Mouse (Mus musculus) cerebellum, adult 9-11 months (tissue): ENCODE results near the gene Cacng7.

ENCODE experiments used
- DNase-seq: peaks from one replicate; pipeline ENCODE4 v3.0.0; 2022

Gene Cacng7

DNA sequence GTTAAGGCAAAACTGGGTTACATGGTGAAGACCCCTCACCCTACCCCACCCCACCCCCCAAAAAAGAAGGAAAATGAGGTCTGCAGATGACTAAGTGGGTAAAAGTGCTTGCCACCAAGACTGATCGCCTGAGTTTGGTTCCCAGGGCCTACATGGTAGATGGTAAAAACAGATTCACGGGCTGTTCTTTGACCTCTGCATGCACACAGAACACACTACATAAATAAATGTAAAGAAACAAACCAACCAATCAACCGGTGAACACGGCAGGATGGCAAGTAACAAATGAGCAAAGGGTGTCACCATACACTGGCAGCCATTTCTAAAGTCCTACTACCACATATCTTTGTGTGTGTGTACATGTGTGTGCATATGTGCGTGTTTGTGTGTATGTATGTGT lies 15.6 kb downstream of the Cacng7 start:
- DNase-seq, result no peak

DNA sequence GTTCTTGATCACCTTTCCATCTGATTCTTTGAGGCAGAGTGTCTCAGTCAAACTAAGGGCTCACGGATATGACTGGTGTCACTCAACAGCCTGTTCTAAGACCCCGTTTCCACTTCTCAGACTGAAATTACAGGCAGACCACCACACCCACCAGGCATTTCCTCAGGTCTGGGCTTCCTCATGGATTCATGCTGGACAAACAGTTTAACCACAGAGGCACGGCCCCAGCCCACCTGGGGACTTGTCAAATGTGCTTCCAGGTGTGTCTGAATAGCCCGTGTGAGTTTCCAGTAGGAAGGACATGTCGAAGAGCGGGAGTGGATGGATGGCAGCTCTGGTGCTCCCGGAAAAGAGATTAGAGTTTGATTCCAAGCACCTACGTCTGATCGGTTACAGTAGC lies 17.0 kb downstream of the Cacng7 start:
- no peak for DNase-seq

- DNase-seq, result no peak
These were observed 18.8 kb downstream of the Cacng7 start for GRCm38 (mm10) chr7:3351536-3351935.

DNA sequence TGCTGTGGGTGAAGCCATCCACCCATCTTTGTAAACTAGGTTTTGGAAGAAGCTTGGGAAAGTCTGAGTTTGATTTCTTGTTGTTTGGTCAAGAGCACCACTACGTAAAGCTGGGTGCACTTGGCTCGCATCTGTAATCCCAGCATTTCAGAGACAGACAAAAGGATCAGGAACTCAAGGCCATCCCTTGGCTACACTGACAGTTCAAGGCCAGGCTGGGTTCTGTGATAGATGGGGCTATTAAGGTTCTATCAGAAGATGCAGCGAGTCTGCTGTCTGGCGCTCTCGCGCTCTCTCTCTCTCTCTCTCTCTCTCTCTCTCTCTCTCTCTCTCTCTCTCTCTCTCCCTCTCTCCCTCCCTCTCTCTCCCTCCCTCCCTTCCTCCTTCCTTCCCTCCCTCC lies 22.1 kb downstream of the Cacng7 start:
- no peak for DNase-seq

- DNase-seq, result no peak
These were observed 27.9 kb downstream of the Cacng7 start for GRCm38 (mm10) chr7:3360678-3361077.

DNA sequence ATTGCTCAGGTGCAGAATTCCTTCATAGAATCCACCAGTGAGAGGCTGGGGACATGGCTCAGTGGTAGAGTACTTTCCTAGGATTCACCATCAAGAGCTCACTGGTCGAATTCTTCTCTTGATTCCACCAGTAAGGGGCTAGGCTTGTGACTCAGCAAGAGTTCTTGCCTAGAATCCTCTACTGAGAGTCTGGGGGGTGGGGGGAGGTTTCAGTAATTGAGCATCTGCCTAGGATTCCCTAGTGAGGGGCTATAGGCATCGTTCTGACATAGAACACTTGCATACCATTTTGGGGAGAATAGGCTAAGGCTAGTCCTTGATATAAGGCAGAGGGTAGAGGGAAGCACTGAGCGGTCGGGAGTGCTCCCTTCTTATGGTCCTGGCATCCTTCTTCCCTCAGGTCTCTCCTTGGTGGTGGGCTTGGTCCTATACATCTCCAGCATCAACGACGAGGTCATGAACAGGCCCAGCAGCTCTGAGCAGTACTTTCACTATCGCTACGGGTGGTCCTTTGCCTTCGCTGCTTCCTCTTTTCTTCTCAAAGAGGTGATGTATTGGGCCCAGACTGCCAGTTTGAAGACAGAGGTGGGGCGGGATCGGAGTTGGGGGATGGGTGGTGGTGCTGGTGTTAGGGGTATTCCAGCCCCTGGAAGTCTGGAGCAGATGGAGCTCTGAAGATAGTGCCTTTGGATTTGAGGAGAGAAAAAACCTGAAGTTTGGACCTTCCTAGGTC lies 33.0 kb downstream of the Cacng7 start:
- no peak for DNase-seq

DNA sequence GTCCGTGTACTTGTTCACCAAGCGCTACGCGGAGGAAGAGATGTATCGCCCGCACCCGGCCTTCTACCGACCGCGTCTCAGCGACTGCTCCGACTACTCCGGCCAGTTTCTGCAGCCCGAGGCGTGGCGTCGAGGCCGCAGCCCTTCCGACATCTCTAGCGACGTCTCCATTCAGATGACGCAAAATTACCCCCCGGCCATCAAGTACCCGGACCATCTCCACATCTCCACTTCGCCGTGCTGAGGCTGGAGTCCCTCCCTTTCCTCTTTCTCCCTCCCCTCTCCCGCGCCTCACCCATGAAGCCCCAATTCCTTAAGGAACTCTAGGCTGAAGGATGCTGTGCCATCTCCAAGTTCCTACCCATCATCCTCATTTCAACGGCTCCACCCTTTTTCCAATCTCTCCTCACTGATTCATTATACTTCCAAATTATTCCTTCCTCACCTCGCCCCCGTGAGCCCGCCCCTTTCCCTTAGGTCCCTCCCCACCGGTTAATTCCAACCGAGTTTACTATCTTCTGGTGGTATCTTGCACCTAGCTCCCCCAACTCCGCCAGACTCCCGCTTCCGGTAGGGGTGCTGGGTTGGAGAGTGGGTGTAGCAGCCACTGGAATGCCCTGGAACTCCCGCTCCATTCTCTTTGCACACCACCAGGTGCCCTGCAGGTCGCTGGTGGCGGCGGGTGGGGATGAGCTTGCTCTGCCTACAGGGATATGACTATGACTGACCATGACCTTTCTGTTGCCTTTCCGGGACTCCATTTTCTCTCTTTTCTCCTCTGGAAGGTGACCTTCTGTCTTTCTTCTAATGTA lies 34.2 kb downstream of the Cacng7 start:
- no peak for DNase-seq

DNA sequence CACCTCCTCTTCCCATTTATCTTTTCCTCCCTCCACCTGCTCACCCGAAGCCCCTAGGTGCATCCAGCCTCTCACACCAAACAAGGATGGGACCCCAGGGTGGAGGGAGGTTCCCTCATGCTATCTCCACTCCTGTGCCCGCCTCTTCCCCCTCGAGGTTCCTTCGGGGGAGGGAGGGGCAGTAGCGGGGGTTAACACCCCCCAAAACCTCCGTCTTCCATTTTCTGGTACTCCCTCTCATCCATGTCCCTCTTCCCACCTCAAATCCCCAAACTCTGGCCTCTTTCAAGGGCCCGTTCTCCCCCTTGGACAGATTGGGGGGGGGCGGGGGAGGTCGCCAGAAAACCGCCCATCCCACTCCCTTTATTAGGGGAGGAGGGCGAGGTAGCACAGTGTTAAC lies 34.8 kb downstream of the Cacng7 start:
- no peak for DNase-seq

- DNase-seq, result no peak
These were observed 35.6 kb downstream of the Cacng7 start for GRCm38 (mm10) chr7:3368311-3368710.

DNA sequence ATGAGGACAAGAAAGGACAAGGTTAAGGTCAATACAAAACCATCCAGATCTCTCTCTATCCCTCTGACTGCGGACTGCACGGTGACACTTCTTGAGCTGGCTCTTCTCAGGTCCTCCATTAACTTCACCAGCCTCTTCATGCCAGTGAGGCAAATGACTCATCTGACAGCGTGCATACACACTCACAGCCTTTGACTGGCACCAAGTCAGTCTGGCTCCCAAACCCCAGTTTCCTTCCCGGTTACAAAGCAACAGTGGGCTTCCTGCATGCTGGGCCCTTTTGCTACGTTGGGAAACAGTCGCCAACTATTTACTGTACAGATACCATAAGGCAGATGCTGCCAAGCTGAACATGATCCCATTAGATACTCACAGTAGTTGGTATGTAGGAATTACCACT lies 36.4 kb downstream of the Cacng7 start:
- DNase-seq, result no peak

- no peak for DNase-seq
These were observed 37.7 kb downstream of the Cacng7 start for GRCm38 (mm10) chr7:3370407-3370806.

DNA sequence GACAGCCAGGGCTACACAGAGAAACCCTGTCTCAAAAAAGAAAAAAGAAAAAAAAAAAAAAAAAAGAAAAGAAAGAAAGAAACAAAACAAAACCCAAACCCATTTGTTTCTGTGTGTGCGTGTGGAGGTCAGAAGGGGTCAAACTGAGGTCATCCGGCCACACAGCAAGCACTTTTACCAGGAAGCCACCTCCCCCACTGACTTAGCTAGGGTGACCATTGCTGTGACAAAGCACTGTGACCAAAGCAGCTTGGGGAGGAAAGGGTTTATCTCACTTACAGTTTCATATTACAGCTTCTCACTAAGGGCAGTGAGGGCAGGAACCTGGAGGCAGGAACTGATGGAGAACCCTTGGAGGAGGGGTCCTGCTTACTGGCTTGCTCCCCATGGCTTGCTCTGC lies 39.6 kb downstream of the Cacng7 start:
- no peak for DNase-seq

DNA sequence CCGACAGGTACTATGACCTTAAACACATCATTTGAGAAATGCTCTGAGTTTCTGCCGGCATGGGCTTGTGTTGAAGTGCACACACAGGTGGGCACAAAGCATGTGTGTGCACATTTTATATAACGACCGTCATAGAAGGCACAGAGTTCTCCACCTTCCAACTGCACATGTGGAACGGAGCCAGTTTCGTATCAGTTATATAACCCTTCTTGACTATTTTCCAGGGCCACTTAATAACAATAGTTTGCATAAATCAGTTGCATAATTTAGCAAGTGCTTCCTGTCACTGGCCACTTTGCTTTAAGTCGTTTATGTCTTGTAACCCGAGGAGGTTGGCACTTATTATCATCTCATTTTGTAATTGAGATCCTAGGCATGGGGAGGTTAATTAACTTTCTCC lies 41.0 kb downstream of the Cacng7 start:
- DNase-seq, result no peak

DNA sequence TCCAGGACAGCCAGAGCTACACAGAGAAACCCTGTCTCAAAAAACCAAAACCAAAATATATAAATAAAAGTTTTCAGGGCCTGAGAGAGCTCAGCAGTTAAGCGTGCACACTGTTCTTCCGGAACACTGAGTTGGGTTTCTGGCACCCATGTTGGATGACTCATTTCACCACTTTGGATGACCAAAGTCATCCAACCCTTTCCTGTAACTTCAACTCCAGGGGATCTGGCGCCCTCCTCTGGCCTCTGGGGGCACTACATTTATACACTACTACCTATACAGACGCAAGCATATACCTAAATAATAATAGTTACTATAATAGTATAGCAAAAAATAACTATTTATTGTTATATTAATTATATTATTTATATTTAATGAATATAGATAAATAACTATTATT lies 44.1 kb downstream of the Cacng7 start:
- DNase-seq, result no peak

GRCm38 (mm10) chr7:3382123-3382522 lies 49.4 kb downstream of the Cacng7 start:
- no peak for DNase-seq

GRCm38 (mm10) chr7:3384807-3385319 lies 52.1 kb downstream of the Cacng7 start:
- no peak for DNase-seq

DNA sequence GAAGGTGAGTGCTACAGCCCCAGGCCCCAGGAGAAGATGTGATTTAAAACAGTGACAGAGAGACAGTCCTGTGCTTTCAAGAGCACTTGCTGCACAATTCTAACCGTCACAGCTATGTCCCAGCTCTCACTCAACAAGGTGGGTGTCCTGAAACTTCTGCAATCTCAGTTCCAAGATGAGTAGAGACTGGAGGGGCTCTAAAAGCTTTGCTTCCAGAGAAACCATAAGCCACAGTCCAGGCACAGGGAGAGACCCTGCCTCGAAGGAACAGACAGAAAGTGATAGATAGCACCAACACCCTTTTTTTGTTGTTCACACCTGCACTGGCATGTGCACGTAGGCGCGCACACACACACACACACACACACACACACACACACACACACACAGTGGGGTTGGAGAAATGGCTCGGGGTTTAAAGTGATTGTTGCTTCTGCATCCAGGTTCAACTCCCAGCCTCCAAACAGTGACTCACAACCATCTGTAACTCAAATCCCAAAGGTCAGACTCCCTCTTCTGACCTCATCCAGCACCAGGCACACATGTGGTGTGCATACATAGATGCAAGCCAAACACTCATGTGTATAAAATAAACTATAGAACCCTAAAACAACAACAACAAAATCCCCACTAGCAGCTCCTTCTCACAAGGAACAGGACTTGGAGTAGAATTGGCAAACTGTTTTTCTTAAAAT lies 53.4 kb downstream of the Cacng7 start:
- DNase-seq, result no peak

DNA sequence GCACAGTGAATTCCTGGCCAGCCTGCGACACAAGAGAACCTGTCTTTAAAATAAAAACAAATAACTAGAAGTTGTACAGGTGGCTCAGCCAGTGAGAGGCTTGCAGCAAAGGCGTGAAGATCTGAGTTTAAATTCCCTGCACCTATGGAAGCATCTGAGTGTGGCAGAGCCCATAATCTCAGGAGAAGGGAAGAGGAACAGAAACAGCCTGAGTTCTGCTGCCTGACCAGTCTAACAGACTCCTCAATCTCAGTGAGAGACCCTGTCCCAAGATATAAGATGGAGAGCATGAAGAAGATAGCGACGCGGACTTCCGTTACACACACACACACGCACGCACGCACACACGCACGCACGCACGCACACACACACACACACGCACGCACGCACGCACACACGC lies 55.0 kb downstream of the Cacng7 start:
- DNase-seq, result no peak

- no peak for DNase-seq
These were observed 56.1 kb downstream of the Cacng7 start for GRCm38 (mm10) chr7:3388885-3389284.

DNA sequence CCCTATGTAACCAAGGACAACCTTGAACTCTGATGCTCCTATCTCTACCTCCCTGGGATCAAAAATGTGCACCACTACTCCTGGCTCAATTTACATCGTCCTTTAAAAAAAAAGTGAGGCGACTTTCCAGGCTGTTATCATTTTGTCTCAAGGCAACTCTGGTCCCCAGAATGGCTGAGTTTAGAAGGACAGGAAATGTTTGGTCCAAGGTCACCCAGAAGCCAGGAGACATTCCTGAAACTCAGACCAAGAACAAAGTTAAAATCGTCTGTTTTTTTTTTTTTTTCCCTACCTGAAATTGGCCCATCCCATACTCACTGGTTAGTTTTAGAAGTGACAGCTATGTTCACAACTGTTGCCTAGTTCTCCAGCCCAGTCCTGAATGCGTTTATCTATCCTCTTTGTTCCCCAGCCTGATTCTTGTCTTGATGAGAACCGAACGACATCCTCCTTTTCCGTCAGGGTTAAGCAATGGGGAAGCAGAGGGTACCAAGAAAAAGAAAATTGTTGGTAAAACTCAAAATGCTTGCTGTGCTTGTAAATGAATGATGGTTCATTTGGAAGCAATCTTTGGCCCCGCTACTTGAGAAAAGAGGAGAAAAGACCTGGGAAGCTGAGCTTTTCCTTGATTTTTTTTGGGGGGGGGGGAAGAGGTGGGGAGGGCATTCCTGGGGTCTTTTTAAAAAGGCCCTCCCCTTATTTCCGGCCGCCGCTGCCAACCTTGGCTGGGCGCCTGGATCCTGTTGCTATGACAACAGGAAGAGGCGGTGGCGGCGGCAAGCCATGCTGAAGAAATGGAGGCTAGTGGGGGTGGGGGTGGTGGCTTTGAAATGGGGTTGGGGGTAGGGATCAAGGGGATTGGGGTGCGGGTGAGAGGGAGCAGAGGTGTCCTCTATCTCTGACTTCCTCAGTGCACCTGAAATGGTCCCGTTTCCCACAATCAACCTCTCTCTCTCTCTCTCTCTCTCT lies 57.0 kb downstream of the Cacng7 start:
- DNase-seq, result peak; percentile 63

- no peak for DNase-seq
These were observed 57.8 kb downstream of the Cacng7 start, which contains the start of gene Cacng8 for GRCm38 (mm10) chr7:3390413-3391080. TSS of gene Cacng8 (plus strand) at chr7:3390683.

- DNase-seq, result peak; percentile 46
These were observed 58.3 kb downstream of the Cacng7 start for GRCm38 (mm10) chr7:3391081-3391451.
